Mouse (Mus musculus) limb, embryonic 13.5 days (tissue): ENCODE results near the gene Igfbp7. TPM values are rescaled to one million over a fixed set of nuclear protein-coding genes. Genes with fewer than 3 reads are reported as not detected.

Experiments used
- ATAC-seq: fragments of 200-750 bp; cut with Nextera tagmentation; 2 replicates; pipeline ENCODE4 v1.8.0; 2017; ENCODE audit warnings: low read depth, moderate number of reproducible peaks, moderate TSS enrichment; ENCODE audit not compliant: low FRiP score
- H3K27ac ChIP-seq: fragments of 300-500 bp; sonication (generic); 2 replicates; pipeline ENCODE4 v1.5.1; 2015; ENCODE audit warnings: inconsistent platforms, mild to moderate bottlenecking, moderate library complexity
- H3K27me3 ChIP-seq: fragments of 300-500 bp; sonication (generic); 2 replicates; pipeline ENCODE4 v1.6.1; 2015; ENCODE audit warnings: mild to moderate bottlenecking, inconsistent platforms
- H3K36me3 ChIP-seq: fragments of 300-500 bp; sonication (generic); 2 replicates; pipeline ENCODE4 v1.6.1; 2015; ENCODE audit warnings: inconsistent platforms, mild to moderate bottlenecking, moderate library complexity
- H3K4me1 ChIP-seq: fragments of 300-500 bp; sonication (generic); 2 replicates; pipeline ENCODE4 v1.6.1; 2015; ENCODE audit warnings: inconsistent platforms
- H3K4me2 ChIP-seq: fragments of 300-500 bp; sonication (generic); replicated peaks from 2 replicates; pipeline ENCODE4 v1.6.1; 2015; ENCODE audit warnings: inconsistent platforms, mild to moderate bottlenecking, moderate library complexity
- H3K4me3 ChIP-seq: fragments of 300-500 bp; sonication (generic); 2 replicates; pipeline ENCODE4 v1.5.1; 2015; ENCODE audit warnings: moderate library complexity, mild to moderate bottlenecking, inconsistent platforms
- H3K9ac ChIP-seq: fragments of 300-500 bp; sonication (generic); 2 replicates; pipeline ENCODE4 v1.6.1; 2015; ENCODE audit warnings: mild to moderate bottlenecking, inconsistent platforms
- H3K9me3 ChIP-seq: fragments of 300-500 bp; sonication (generic); 2 replicates; pipeline ENCODE4 v1.6.1; 2016; ENCODE audit warnings: inconsistent platforms
- WGBS: fragments of 180-500 bp; shearing (Covaris S2); methylation state at CpG from one replicate; pipeline ENCODE4 v1.1.7; 2015; 5-methylcytosine and 5-hydroxymethylcytosine counted together
- polyA plus RNA-seq: library from polyadenylated mRNA; unstranded; fragments of >200 nt; fragmentation: Nextera tagmentation; extraction: Ambion mirVana; gene quantifications from 2 replicates; pipeline ENCODE4 v1.2.1, GENCODE M21; 2015

Igfbp7 gene
- polyA plus RNA-seq: 33.4 and 35.0 TPM in 2 replicates

GRCm38 (mm10) chr5:77407341-77408298, at the start of gene Igfbp7:
Gene Igfbp7 (minus strand): TSS chr5:77408041.
- peaks cover 5% of the 10 kb centered on the region; the same call in 1 of the 2 replicates for H3K4me1 ChIP-seq
- H3K27me3 ChIP-seq: peaks cover 35% of the 10 kb centered on the region
- H3K4me3 ChIP-seq: peak within 1 kb of the TSS; percentile 64
- H3K9ac ChIP-seq: peak within 1 kb of the TSS; percentile 72
- peak within 1 kb of the TSS; percentile 92 for H3K4me2 ChIP-seq
- H3K9me3 ChIP-seq: 0 out of 2 replicates have a peak, but pooled peaks cover 2% of the 10 kb centered on the region
- 0 out of 2 replicates have a peak within 1 kb of the TSS, but pooled peaks have one; percentile 2 for H3K27ac ChIP-seq
- peak; percentile 89 for ATAC-seq
- H3K36me3 ChIP-seq: no peaks in the 10 kb centered on the region
- 6% methylated on average over 72 of the region's 101 CpGs for WGBS

GRCm38 (mm10) chr5:77452103-77452502, 44.3 kb upstream of the Igfbp7 start:
- Histone ChIP-seq H3K9me3 (peaks cover 1% of the 10 kb centered on the region; the same call in 1 of the 2 replicates), H3K27me3 (no peaks in the 10 kb centered on the region), H3K27ac (no peak overlapping the region), H3K4me3 (no peak overlapping the region), H3K4me1 (no peaks in the 10 kb centered on the region), H3K9ac (no peak overlapping the region), H3K36me3 (no peaks in the 10 kb centered on the region), H3K4me2 (no peak overlapping the region)
- no peak for ATAC-seq
- 85% methylated on average over 6 of the region's 6 CpGs for WGBS

GRCm38 (mm10) chr5:77449531-77449930, 41.7 kb upstream of the Igfbp7 start:
- no peak for ATAC-seq
- H3K27me3 ChIP-seq: 0 out of 2 replicates have a peak, but pooled peaks cover 2% of the 10 kb centered on the region
- no peak overlapping the region for H3K9ac ChIP-seq
- H3K4me2 ChIP-seq: no peak overlapping the region
- peaks cover 5% of the 10 kb centered on the region; the same call in 1 of the 2 replicates for H3K9me3 ChIP-seq
- no peak overlapping the region for H3K4me3 ChIP-seq
- no peaks in the 10 kb centered on the region for H3K36me3 ChIP-seq
- no peak overlapping the region for H3K27ac ChIP-seq
- 86% methylated on average over 7 of the region's 7 CpGs for WGBS
- H3K4me1 ChIP-seq: no peaks in the 10 kb centered on the region

- Histone ChIP-seq H3K4me3 (no peak overlapping the region), H3K27ac (no peak overlapping the region), H3K9me3 (peaks cover 5% of the 10 kb centered on the region; the same call in 1 of the 2 replicates), H3K9ac (no peak overlapping the region), H3K36me3 (no peaks in the 10 kb centered on the region), H3K4me2 (no peak overlapping the region), H3K27me3 (0 out of 2 replicates have a peak, but pooled peaks cover 3% of the 10 kb centered on the region), H3K4me1 (no peaks in the 10 kb centered on the region)
- WGBS: 91% methylated on average over 4 of the region's 4 CpGs
- no peak for ATAC-seq
Observed at GRCm38 (mm10) chr5:77445431-77445830, 37.6 kb upstream of the Igfbp7 start.

- Histone ChIP-seq H3K9me3 (peaks cover 5% of the 10 kb centered on the region; the same call in 1 of the 2 replicates), H3K9ac (no peak overlapping the region)
- 79% methylated on average over 8 of the region's 8 CpGs for WGBS
Observed at GRCm38 (mm10) chr5:77443889-77444573, 36.2 kb upstream of the Igfbp7 start.

GRCm38 (mm10) chr5:77442856-77443623, 35.2 kb upstream of the Igfbp7 start:
- H3K9me3 ChIP-seq: peaks cover 5% of the 10 kb centered on the region; the same call in 1 of the 2 replicates
- WGBS: 69% methylated on average over 15 of the region's 15 CpGs
- no peak overlapping the region for H3K4me2 ChIP-seq
- ATAC-seq: no peak
- H3K27ac ChIP-seq: no peak overlapping the region
- no peaks in the 10 kb centered on the region for H3K4me1 ChIP-seq
- no peaks in the 10 kb centered on the region for H3K36me3 ChIP-seq
- H3K4me3 ChIP-seq: no peak overlapping the region
- H3K9ac ChIP-seq: no peak overlapping the region
- H3K27me3 ChIP-seq: 0 out of 2 replicates have a peak, but pooled peaks cover 3% of the 10 kb centered on the region

More at GRCm38 (mm10) chr5:77443889-77444573, 36.2 kb upstream of the Igfbp7 start:
- Histone ChIP-seq H3K27me3 (0 out of 2 replicates have a peak, but pooled peaks cover 3% of the 10 kb centered on the region), H3K4me3 (no peak overlapping the region), H3K36me3 (no peaks in the 10 kb centered on the region), H3K27ac (no peak overlapping the region), H3K4me2 (no peak overlapping the region), H3K4me1 (no peaks in the 10 kb centered on the region)
- no peak for ATAC-seq

GRCm38 (mm10) chr5:77436308-77436707, 28.5 kb upstream of the Igfbp7 start:
- 88% methylated on average over 4 of the region's 4 CpGs for WGBS
- H3K27me3 ChIP-seq: no peaks in the 10 kb centered on the region
- no peak overlapping the region for H3K4me3 ChIP-seq
- no peak for ATAC-seq
- H3K27ac ChIP-seq: no peak overlapping the region
- no peak overlapping the region for H3K9ac ChIP-seq
- H3K4me1 ChIP-seq: 0 out of 2 replicates have a peak, but pooled peaks cover 2% of the 10 kb centered on the region
- no peaks in the 10 kb centered on the region for H3K36me3 ChIP-seq
- H3K4me2 ChIP-seq: no peak overlapping the region
- H3K9me3 ChIP-seq: no peaks in the 10 kb centered on the region

GRCm38 (mm10) chr5:77434060-77434459, 26.2 kb upstream of the Igfbp7 start:
- H3K4me2 ChIP-seq: no peak overlapping the region
- H3K9ac ChIP-seq: no peak overlapping the region
- no peaks in the 10 kb centered on the region for H3K9me3 ChIP-seq
- peaks cover 4% of the 10 kb centered on the region; the same call in 1 of the 2 replicates for H3K4me1 ChIP-seq
- 79% methylated on average over 11 of the region's 11 CpGs for WGBS
- H3K27me3 ChIP-seq: no peaks in the 10 kb centered on the region
- H3K27ac ChIP-seq: no peak overlapping the region
- H3K36me3 ChIP-seq: no peaks in the 10 kb centered on the region
- H3K4me3 ChIP-seq: no peak overlapping the region
- no peak for ATAC-seq

- Histone ChIP-seq H3K36me3 (no peaks in the 10 kb centered on the region), H3K27me3 (no peaks in the 10 kb centered on the region), H3K9ac (no peak overlapping the region), H3K9me3 (no peaks in the 10 kb centered on the region), H3K27ac (no peak overlapping the region), H3K4me3 (no peak overlapping the region), H3K4me1 (peaks cover 9% of the 10 kb centered on the region; the same call in 1 of the 2 replicates), H3K4me2 (no peak overlapping the region)
- WGBS: 55% methylated on average over 9 of the region's 9 CpGs
- peak; percentile 28; the same call in 1 of the 2 replicates for ATAC-seq
Observed at GRCm38 (mm10) chr5:77433561-77433960, 25.7 kb upstream of the Igfbp7 start.

- Histone ChIP-seq H3K4me2 (no peak overlapping the region), H3K4me3 (no peak overlapping the region), H3K27me3 (no peaks in the 10 kb centered on the region), H3K27ac (no peak overlapping the region), H3K9me3 (no peaks in the 10 kb centered on the region), H3K4me1 (peaks cover 9% of the 10 kb centered on the region; the same call in 1 of the 2 replicates), H3K9ac (no peak overlapping the region), H3K36me3 (no peaks in the 10 kb centered on the region)
- 63% methylated on average over 3 of the region's 3 CpGs for WGBS
- no peak for ATAC-seq
Observed at GRCm38 (mm10) chr5:77433119-77433518, 25.3 kb upstream of the Igfbp7 start.

- H3K27ac ChIP-seq: no peak overlapping the region
- no peak for ATAC-seq
- H3K36me3 ChIP-seq: no peaks in the 10 kb centered on the region
- H3K9me3 ChIP-seq: no peaks in the 10 kb centered on the region
- H3K4me3 ChIP-seq: no peak overlapping the region
- no peak overlapping the region for H3K9ac ChIP-seq
- H3K4me2 ChIP-seq: no peak overlapping the region
- H3K4me1 ChIP-seq: peaks cover 9% of the 10 kb centered on the region; the same call in 1 of the 2 replicates
- no peaks in the 10 kb centered on the region for H3K27me3 ChIP-seq
- 84% methylated on average over 2 of the region's 2 CpGs for WGBS
Observed at GRCm38 (mm10) chr5:77432446-77432845, 24.6 kb upstream of the Igfbp7 start.
